Mouse (Mus musculus) ES-Bruce4 (cell line): Measurements from ENCODE around the gene Tekt4.

ENCODE experiments used
- CTCF ChIP-seq: IDR thresholded peaks from one replicate; pipeline ENCODE4 v1.8.1; 2011; ENCODE audit warnings: low read depth, low read length
- EP300 ChIP-seq: IDR thresholded peaks from 2 replicates; pipeline ENCODE4 v1.6.1; 2011; ENCODE audit warnings: low read depth, low read length; ENCODE audit not compliant: insufficient read depth
- POLR2A ChIP-seq: IDR thresholded peaks from one replicate; pipeline ENCODE4 v1.8.1; 2011; ENCODE audit warnings: low read length; ENCODE audit not compliant: insufficient read depth

DNA sequence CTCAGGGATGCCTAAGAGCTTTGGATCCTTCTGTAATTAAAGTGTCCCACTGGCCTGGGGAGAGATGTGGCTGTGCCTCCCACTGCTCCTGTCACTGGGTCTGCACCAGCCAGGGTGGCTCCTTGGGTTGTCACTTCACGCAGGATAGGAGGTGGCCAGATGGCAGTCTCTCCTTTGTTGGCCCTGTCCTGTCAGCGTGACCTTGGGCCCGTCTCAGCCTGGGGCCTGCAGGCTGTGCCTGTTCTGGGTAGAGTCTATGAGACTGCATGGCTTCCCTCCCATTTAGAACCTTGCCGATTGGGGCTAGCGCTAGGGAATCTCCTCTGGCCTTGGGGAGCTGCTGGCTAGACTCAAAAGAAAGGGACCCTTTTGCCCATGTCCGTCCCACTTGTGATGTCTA is 13.9 kb downstream of the Tekt4 start:
- TF ChIP-seq CTCF (no peak), POLR2A (no peak), EP300 (no peak)
